Mouse (Mus musculus) heart, postnatal 0 days (tissue): ENCODE data around the gene Rps6ka5. TPM values are rescaled to one million over a fixed set of nuclear protein-coding genes. Genes with fewer than 3 reads are reported as not detected.

Experiments used
- ATAC-seq: fragments of 200-750 bp; cut with Nextera tagmentation; 2 replicates; pipeline ENCODE4 v1.8.0; 2017; ENCODE audit warnings: low read depth, moderate number of reproducible peaks, moderate library complexity; ENCODE audit not compliant: insufficient read depth
- DNase-seq: peaks from one replicate; pipeline ENCODE4 v3.0.0-alpha.2; 2016; ENCODE audit warnings: low spot score
- H3K27ac ChIP-seq: fragments of 300-500 bp; sonication (generic); 2 replicates; pipeline ENCODE4 v1.5.1; 2014; ENCODE audit warnings: low read depth, mild to moderate bottlenecking
- H3K27me3 ChIP-seq: fragments of 300-500 bp; sonication (generic); 2 replicates; pipeline ENCODE4 v1.6.1; 2014; ENCODE audit warnings: low read length, mixed read lengths; ENCODE audit not compliant: control insufficient read depth, insufficient read depth
- H3K36me3 ChIP-seq: fragments of 300-500 bp; sonication (generic); replicated peaks from 2 replicates; pipeline ENCODE4 v1.6.1; 2014; ENCODE audit warnings: low read length, mixed read lengths; ENCODE audit not compliant: control insufficient read depth, insufficient read depth
- H3K4me1 ChIP-seq: fragments of 300-500 bp; sonication (generic); 2 replicates; pipeline ENCODE4 v1.6.1; 2014; ENCODE audit warnings: antibody characterized with exemption; ENCODE audit not compliant: control insufficient read depth, insufficient read depth
- H3K4me2 ChIP-seq: fragments of 300-500 bp; sonication (generic); 2 replicates; pipeline ENCODE4 v1.6.1; 2014; ENCODE audit warnings: low read depth, mild to moderate bottlenecking, low read length, moderate library complexity
- H3K4me3 ChIP-seq: fragments of 300-500 bp; sonication (generic); 2 replicates; pipeline ENCODE4 v1.5.1; 2014; ENCODE audit warnings: low read depth, low read length
- H3K9ac ChIP-seq: fragments of 300-500 bp; sonication (generic); replicated peaks from 2 replicates; pipeline ENCODE4 v1.6.1; 2014; ENCODE audit warnings: low read depth, low read length, mixed read lengths
- H3K9me3 ChIP-seq: fragments of 300-500 bp; sonication (generic); replicated peaks from 2 replicates; pipeline ENCODE4 v1.6.1; 2016; ENCODE audit warnings: low read length; ENCODE audit not compliant: control insufficient read depth
- CTCF ChIP-seq: IDR thresholded peaks from 2 replicates; pipeline ENCODE4 v1.5.1; 2016; ENCODE audit warnings: antibody characterized with exemption, control low read depth, low read depth
- EP300 ChIP-seq: IDR thresholded peaks from 2 replicates; pipeline ENCODE4 v1.6.1; 2016; ENCODE audit warnings: antibody characterized with exemption, low read depth
- WGBS: fragments of 180-500 bp; shearing (Covaris S2); extraction: QIAGEN DNeasy Blood & Tissue Kit; methylation state at CpG from one replicate; pipeline ENCODE4 v1.1.7; 2014; 5-methylcytosine and 5-hydroxymethylcytosine counted together
- polyA plus RNA-seq: library from polyadenylated mRNA; unstranded; fragments of >200 nt; fragmentation: Nextera tagmentation; extraction: Ambion mirVana; gene quantifications from 2 replicates; pipeline ENCODE4 v1.2.1, GENCODE M21; 2015
- total RNA-seq: library from RNA; depleted of rRNA; stranded (reverse); fragments of >200 nt; gene quantifications from 2 replicates; pipeline ENCODE4 v1.2.3, GENCODE M21; 2014; ENCODE audit warnings: low replicate concordance

Rps6ka5 gene
- total and polyA plus RNA-seq, 2 experiments from 2014 or later, result 2.8 to 5.0 TPM

GRCm38 (mm10) chr12:100626991-100627677 is 99.6 kb downstream of the Rps6ka5 start:
- Histone ChIP-seq H3K4me2 (no peak overlapping the region), H3K27me3 (no peaks in the 10 kb centered on the region), H3K4me1 (no peaks in the 10 kb centered on the region), H3K36me3 (no peaks in the 10 kb centered on the region), H3K9me3 (no peaks in the 10 kb centered on the region), H3K4me3 (no peak overlapping the region), H3K9ac (no peak overlapping the region), H3K27ac (no peak overlapping the region)
- WGBS, result 30% methylated on average over 1 of the region's 1 CpGs
- TF ChIP-seq CTCF, result no peak
- TF ChIP-seq EP300, result no peak
- DNase-seq (no peak), ATAC-seq (no peak)

- no peak overlapping the region for H3K9ac ChIP-seq
- H3K27ac ChIP-seq, result no peak overlapping the region
- 68% methylated on average over 4 of the region's 4 CpGs for WGBS
- no peak for ATAC-seq
- no peaks in the 10 kb centered on the region for H3K9me3 ChIP-seq
- no peaks in the 10 kb centered on the region for H3K4me1 ChIP-seq
- H3K27me3 ChIP-seq, result no peaks in the 10 kb centered on the region
- no peaks in the 10 kb centered on the region for H3K36me3 ChIP-seq
- TF ChIP-seq EP300 (no peak), CTCF (no peak)
- no peak for DNase-seq
- no peak overlapping the region for H3K4me2 ChIP-seq
- no peak overlapping the region for H3K4me3 ChIP-seq
Observed at GRCm38 (mm10) chr12:100626273-100626990, 100.4 kb downstream of the Rps6ka5 start.

- no peaks in the 10 kb centered on the region for H3K9me3 ChIP-seq
- ATAC-seq (no peak), DNase-seq (no peak)
- H3K36me3 ChIP-seq, result no peaks in the 10 kb centered on the region
- TF ChIP-seq CTCF (no peak), EP300 (no peak)
- 71% methylated on average over 3 of the region's 3 CpGs for WGBS
- H3K9ac ChIP-seq, result no peak overlapping the region
- no peak overlapping the region for H3K4me3 ChIP-seq
- no peaks in the 10 kb centered on the region for H3K4me1 ChIP-seq
- H3K27me3 ChIP-seq, result no peaks in the 10 kb centered on the region
- no peak overlapping the region for H3K4me2 ChIP-seq
- H3K27ac ChIP-seq, result no peak overlapping the region
Observed at GRCm38 (mm10) chr12:100624854-100625447, 101.8 kb downstream of the Rps6ka5 start.

GRCm38 (mm10) chr12:100615251-100615650 is 111.5 kb downstream of the Rps6ka5 start:
- H3K9ac ChIP-seq, result no peak overlapping the region
- H3K4me1 ChIP-seq, result 0 out of 2 replicates have a peak, but pooled peaks cover 5% of the 10 kb centered on the region
- no peak overlapping the region for H3K4me2 ChIP-seq
- DNase-seq (no peak), ATAC-seq (no peak)
- H3K27me3 ChIP-seq, result no peaks in the 10 kb centered on the region
- no peak for TF ChIP-seq EP300
- no peak for TF ChIP-seq CTCF
- H3K9me3 ChIP-seq, result no peaks in the 10 kb centered on the region
- no peaks in the 10 kb centered on the region for H3K36me3 ChIP-seq
- H3K27ac ChIP-seq, result no peak overlapping the region
- no peak overlapping the region for H3K4me3 ChIP-seq
- 45% methylated on average over 2 of the region's 2 CpGs for WGBS

GRCm38 (mm10) chr12:100613878-100614277 is 112.9 kb downstream of the Rps6ka5 start:
- ATAC-seq, result no peak
- H3K9me3 ChIP-seq, result no peaks in the 10 kb centered on the region
- H3K27ac ChIP-seq, result no peak overlapping the region
- 0 out of 2 replicates have a peak, but pooled peaks cover 5% of the 10 kb centered on the region for H3K4me1 ChIP-seq
- no peak for TF ChIP-seq CTCF
- no peak for TF ChIP-seq EP300
- H3K36me3 ChIP-seq, result no peaks in the 10 kb centered on the region
- DNase-seq, result no peak
- H3K27me3 ChIP-seq, result no peaks in the 10 kb centered on the region
- WGBS, result 82% methylated on average over 2 of the region's 2 CpGs
- H3K4me3 ChIP-seq, result no peak overlapping the region
- no peak overlapping the region for H3K4me2 ChIP-seq
- H3K9ac ChIP-seq, result no peak overlapping the region
